Mouse (Mus musculus) liver, adult 2 months (tissue): Measurements from ENCODE around the gene Adgrl3. TPM values are rescaled to one million over a fixed set of nuclear protein-coding genes. Genes with fewer than 3 reads are reported as not detected.

Experiments used
- DNase-seq: peaks from one replicate; pipeline ENCODE4 v3.0.0-alpha.2; 2011; ENCODE audit warnings: low read depth, low spot score; ENCODE audit errors: extremely low read depth
- H3K27ac ChIP-seq: fragments of 200-500 bp; replicated peaks from 2 replicates; pipeline ENCODE4 v1.5.1; 2012; ENCODE audit warnings: low read depth, mild to moderate bottlenecking, control low read depth, inconsistent platforms, low read length; ENCODE audit not compliant: insufficient read depth
- H3K27me3 ChIP-seq: fragments of 200-500 bp; 2 replicates; pipeline ENCODE4 v1.6.1; 2012; ENCODE audit warnings: mild to moderate bottlenecking, moderate library complexity, low read length, inconsistent platforms; ENCODE audit not compliant: control insufficient read depth, insufficient read depth
- H3K36me3 ChIP-seq: fragments of 200-500 bp; 2 replicates; pipeline ENCODE4 v1.6.1; 2012; ENCODE audit warnings: low read length, inconsistent platforms; ENCODE audit not compliant: control insufficient read depth, insufficient read depth
- H3K4me1 ChIP-seq: fragments of 200-500 bp; 2 replicates; pipeline ENCODE4 v1.6.1; 2011; ENCODE audit warnings: low read length; ENCODE audit not compliant: control insufficient read depth, insufficient read depth
- H3K4me3 ChIP-seq: fragments of 200-500 bp; 2 replicates; pipeline ENCODE4 v1.5.1; 2011; ENCODE audit warnings: low read depth, mild to moderate bottlenecking, control low read depth, low read length, moderate library complexity; ENCODE audit not compliant: insufficient read depth
- H3K79me2 ChIP-seq: fragments of 200-500 bp; 2 replicates; pipeline ENCODE4 v1.6.1; 2012; ENCODE audit warnings: inconsistent platforms, mild to moderate bottlenecking, low read length, moderate library complexity; ENCODE audit not compliant: control insufficient read depth, insufficient read depth
- H3K9ac ChIP-seq: fragments of 200-500 bp; 2 replicates; pipeline ENCODE4 v1.6.1; 2012; ENCODE audit warnings: low read depth, mild to moderate bottlenecking, control low read depth, inconsistent platforms, low read length
- CTCF ChIP-seq: fragments of 200-500 bp; IDR thresholded peaks from 2 replicates; pipeline ENCODE4 v1.5.1; 2011; ENCODE audit warnings: low read depth, low read length, control low read depth
- POLR2A ChIP-seq: fragments of 200-500 bp; IDR thresholded peaks from 2 replicates; pipeline ENCODE4 v1.6.1; 2011; ENCODE audit warnings: low read length, control low read depth; ENCODE audit not compliant: insufficient read depth; ENCODE audit errors: extremely low read depth
- WGBS: fragments of 180-500 bp; shearing (Covaris S2); methylation state at CpG from one replicate; pipeline ENCODE4 v1.1.7; 2018; 5-methylcytosine and 5-hydroxymethylcytosine counted together
- polyA plus RNA-seq: library from polyadenylated mRNA; depleted of rRNA; stranded (reverse); fragments of >200 nt; gene quantifications from 2 replicates; pipeline ENCODE4 v1.2.3, GENCODE M21; 2012
- total RNA-seq: library from RNA; depleted of rRNA; stranded (reverse); fragments of >200 nt; gene quantifications from 2 replicates; pipeline ENCODE4 v1.2.3, GENCODE M21; 2014

Adgrl3 gene
- total and polyA plus RNA-seq, 2 experiments: 0.33 to 1.0 TPM

DNA sequence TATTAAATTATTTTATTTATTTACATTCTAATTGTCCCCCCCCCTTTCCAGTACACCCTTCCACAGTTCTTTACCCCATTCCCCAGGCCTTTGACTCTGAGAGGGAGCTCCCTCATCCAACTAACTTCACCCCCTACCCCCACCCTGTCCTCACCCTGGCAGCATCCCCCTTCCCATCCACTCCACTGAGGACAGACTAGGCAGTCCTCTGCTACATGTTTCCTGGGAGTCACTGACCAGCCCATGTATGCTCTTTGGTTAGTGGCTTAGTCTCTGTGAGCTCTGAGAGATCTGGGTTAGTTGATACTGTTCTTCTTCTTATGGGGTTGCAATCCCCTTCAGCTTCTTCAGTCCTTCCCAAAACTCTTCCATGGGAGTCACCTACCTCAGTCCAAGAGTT, 180.4 kb downstream of the Adgrl3 start:
- Histone ChIP-seq H3K79me2 (no peaks in the 10 kb centered on the region), H3K36me3 (no peaks in the 10 kb centered on the region), H3K4me1 (no peaks in the 10 kb centered on the region), H3K4me3 (no peak overlapping the region), H3K9ac (no peak overlapping the region), H3K27me3 (no peaks in the 10 kb centered on the region), H3K27ac (no peak overlapping the region)
- DNase-seq: no peak
- TF ChIP-seq CTCF (no peak), POLR2A (no peak)

GRCm38 (mm10) chr5:81201885-81202284, 181.9 kb downstream of the Adgrl3 start:
- WGBS: 90% methylated on average over 4 of the region's 4 CpGs
- Histone ChIP-seq H3K27me3 (no peaks in the 10 kb centered on the region), H3K4me1 (no peaks in the 10 kb centered on the region), H3K27ac (no peak overlapping the region), H3K79me2 (no peaks in the 10 kb centered on the region), H3K9ac (no peak overlapping the region), H3K36me3 (no peaks in the 10 kb centered on the region), H3K4me3 (no peak overlapping the region)
- no peak for DNase-seq
- no peak for TF ChIP-seq POLR2A
- TF ChIP-seq CTCF: no peak

DNA sequence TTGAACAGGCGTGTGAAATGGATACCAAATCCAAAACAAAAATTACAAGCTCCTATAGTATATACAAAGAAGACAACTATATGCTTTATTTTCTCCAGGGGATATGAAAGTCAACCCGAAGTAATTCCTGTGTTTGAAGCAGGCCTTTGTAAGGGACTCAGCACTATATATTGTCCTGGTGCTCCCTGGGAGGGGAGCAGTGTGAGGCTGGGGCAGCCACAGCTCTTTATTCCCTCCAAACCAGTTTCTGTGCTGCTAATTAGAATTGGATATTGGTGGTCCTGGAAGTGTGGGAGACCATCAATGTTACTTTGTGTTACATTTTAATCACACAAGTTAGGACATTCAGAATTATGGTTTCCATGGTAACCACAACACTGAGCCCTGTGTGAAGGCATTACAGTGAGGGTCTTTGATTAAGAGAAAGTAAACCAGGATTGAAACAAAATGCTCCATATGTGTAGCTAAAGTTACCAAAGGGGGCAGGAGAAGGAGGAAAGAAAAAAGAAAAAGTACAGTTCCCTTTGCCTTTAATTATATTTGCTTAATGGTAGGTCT, 198.6 kb downstream of the Adgrl3 start:
- no peak overlapping the region for H3K9ac ChIP-seq
- no peak overlapping the region for H3K27ac ChIP-seq
- H3K36me3 ChIP-seq: no peaks in the 10 kb centered on the region
- no peaks in the 10 kb centered on the region for H3K4me1 ChIP-seq
- 82% methylated on average over 2 of the region's 2 CpGs for WGBS
- TF ChIP-seq CTCF (no peak), POLR2A (no peak)
- H3K27me3 ChIP-seq: no peaks in the 10 kb centered on the region
- DNase-seq: no peak
- H3K4me3 ChIP-seq: no peak overlapping the region
- no peaks in the 10 kb centered on the region for H3K79me2 ChIP-seq

GRCm38 (mm10) chr5:81224465-81224864, 204.5 kb downstream of the Adgrl3 start:
- 88% methylated on average over 6 of the region's 6 CpGs for WGBS
- no peak overlapping the region for H3K9ac ChIP-seq
- H3K4me1 ChIP-seq: no peaks in the 10 kb centered on the region
- TF ChIP-seq POLR2A: no peak
- no peak for TF ChIP-seq CTCF
- H3K27me3 ChIP-seq: no peaks in the 10 kb centered on the region
- no peak overlapping the region for H3K4me3 ChIP-seq
- H3K36me3 ChIP-seq: no peaks in the 10 kb centered on the region
- H3K79me2 ChIP-seq: no peaks in the 10 kb centered on the region
- H3K27ac ChIP-seq: no peak overlapping the region
- no peak for DNase-seq

DNA sequence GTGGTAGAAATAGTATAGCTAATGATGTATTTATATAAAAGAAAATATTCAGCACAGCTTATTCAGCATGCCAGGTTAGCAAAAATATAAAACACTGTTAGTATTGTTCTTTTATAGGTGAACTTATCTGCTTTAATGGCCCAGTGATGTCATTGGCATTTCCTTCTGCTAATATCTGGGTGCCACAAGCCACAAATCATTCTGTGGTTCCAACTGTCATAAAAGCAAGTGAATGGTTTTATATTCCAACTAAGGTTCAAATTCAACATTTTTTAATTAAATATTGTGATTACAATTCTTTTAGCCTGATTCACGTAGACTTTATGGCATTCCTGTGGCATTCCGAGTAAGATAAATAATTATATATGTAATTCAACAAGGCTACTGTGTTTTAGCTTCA, 205.5 kb downstream of the Adgrl3 start:
- H3K27ac ChIP-seq: no peak overlapping the region
- H3K36me3 ChIP-seq: no peaks in the 10 kb centered on the region
- no peak for DNase-seq
- TF ChIP-seq CTCF (no peak), POLR2A (no peak)
- 94% methylated on average over 2 of the region's 2 CpGs for WGBS
- H3K79me2 ChIP-seq: no peaks in the 10 kb centered on the region
- H3K27me3 ChIP-seq: no peaks in the 10 kb centered on the region
- H3K4me1 ChIP-seq: no peaks in the 10 kb centered on the region
- H3K9ac ChIP-seq: no peak overlapping the region
- no peak overlapping the region for H3K4me3 ChIP-seq

- H3K9ac ChIP-seq: no peak overlapping the region
- H3K4me1 ChIP-seq: no peaks in the 10 kb centered on the region
- DNase-seq: no peak
- no peak overlapping the region for H3K27ac ChIP-seq
- H3K27me3 ChIP-seq: no peaks in the 10 kb centered on the region
- H3K4me3 ChIP-seq: no peak overlapping the region
- H3K79me2 ChIP-seq: no peaks in the 10 kb centered on the region
- TF ChIP-seq CTCF (no peak), POLR2A (no peak)
- no peaks in the 10 kb centered on the region for H3K36me3 ChIP-seq
Observed at GRCm38 (mm10) chr5:81227256-81227655, 207.3 kb downstream of the Adgrl3 start.
